Mouse (Mus musculus): Measurements from ENCODE around the gene Pde4b.

DNA sequence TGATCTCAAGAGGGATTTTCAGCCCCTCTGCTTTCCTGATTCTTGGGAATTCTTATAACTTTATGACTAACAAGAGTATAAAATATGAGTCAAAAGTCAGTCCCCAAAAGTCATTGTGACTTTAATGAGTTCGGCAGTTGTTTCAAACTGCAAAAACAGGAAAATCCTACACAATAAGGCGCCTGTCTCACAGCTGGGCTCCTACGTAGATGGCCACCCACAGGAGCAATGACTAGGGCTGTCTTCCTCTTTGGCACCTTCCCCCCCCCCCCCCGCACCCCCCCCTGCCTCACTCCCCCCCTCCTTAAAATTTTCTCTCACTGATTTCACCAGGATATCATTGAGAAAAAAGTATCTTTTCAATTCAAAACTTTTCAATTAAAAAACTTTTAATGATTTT is 498.2 kb downstream of the Pde4b start:
- no peak for TF ChIP-seq EP300 (IDR thresholded peaks at IDR 0.05)
- no peak for TF ChIP-seq CTCF (IDR thresholded peaks at IDR 0.05)

Data from lung, postnatal 0 days (tissue).